Mouse (Mus musculus) myocyte (in vitro differentiated cells): ENCODE results near the gene Lcmt1. TPM values are rescaled to one million over a fixed set of nuclear protein-coding genes. Genes with fewer than 3 reads are reported as not detected.

ENCODE experiments used
- H3K27me3 ChIP-seq: one replicate; pipeline ENCODE4 v1.6.1; 2011; ENCODE audit not compliant: control insufficient read depth, insufficient read depth, insufficient read length
- H3K36me3 ChIP-seq: one replicate; pipeline ENCODE4 v1.6.1; 2011; ENCODE audit not compliant: control insufficient read depth, insufficient read depth
- H3K4me2 ChIP-seq: one replicate; pipeline ENCODE4 v1.6.1; 2011; ENCODE audit warnings: low read depth, control low read depth
- H3K4me3 ChIP-seq: one replicate; pipeline ENCODE4 v1.5.1; 2011; ENCODE audit warnings: mild to moderate bottlenecking, control low read depth, moderate library complexity
- H3K79me2 ChIP-seq: one replicate; pipeline ENCODE4 v1.6.1; 2011; ENCODE audit not compliant: control insufficient read depth, insufficient read depth
- H3ac ChIP-seq: one replicate; pipeline ENCODE4 v1.6.1; 2011; ENCODE audit not compliant: control insufficient read depth, insufficient read length
- CEBPB ChIP-seq: IDR thresholded peaks from 2 replicates; pipeline ENCODE4 v1.6.1; 2011; ENCODE audit warnings: mild to moderate bottlenecking, moderate library complexity; ENCODE audit not compliant: poor library complexity, insufficient read depth, severe bottlenecking
- E2F4 ChIP-seq: IDR thresholded peaks from one replicate; pipeline ENCODE4 v1.6.1; 2011; ENCODE audit warnings: mild to moderate bottlenecking, control low read depth, moderate library complexity; ENCODE audit not compliant: insufficient read depth
- MAX ChIP-seq: IDR thresholded peaks from one replicate; pipeline ENCODE4 v1.6.1; 2011; ENCODE audit warnings: low read depth, mild to moderate bottlenecking, control low read depth
- MYOD1 ChIP-seq, 3 experiments: IDR thresholded peaks; one replicate each; pipeline ENCODE4 v1.6.1; 2011; ENCODE audit warnings: control low read depth in 2 of 3, low read depth in 2 of 3, mild to moderate bottlenecking in 2 of 3, moderate library complexity in 1 of 3; ENCODE audit not compliant: insufficient read length in 2 of 3, control insufficient read depth in 1 of 3
- MYOG ChIP-seq, 3 experiments: IDR thresholded peaks; one replicate each; pipeline ENCODE4 v1.6.1; 2011; ENCODE audit warnings: control low read depth in 2 of 3, low read depth in 2 of 3, mild to moderate bottlenecking in 2 of 3; ENCODE audit not compliant: insufficient read length in 2 of 3, control insufficient read depth in 1 of 3, insufficient read depth in 1 of 3
- POLR2A ChIP-seq: IDR thresholded peaks from one replicate; pipeline ENCODE4 v1.6.1; 2011; ENCODE audit warnings: low read depth, mild to moderate bottlenecking, control low read depth, moderate library complexity; ENCODE audit not compliant: insufficient read length
- POLR2AphosphoS2 ChIP-seq: IDR thresholded peaks from one replicate; pipeline ENCODE4 v1.6.1; 2011; ENCODE audit warnings: low read depth, control low read depth; ENCODE audit not compliant: insufficient read length
- REST ChIP-seq: IDR thresholded peaks from one replicate; pipeline ENCODE4 v1.6.1; 2011; ENCODE audit warnings: mild to moderate bottlenecking, control low read depth, moderate library complexity; ENCODE audit not compliant: insufficient read depth, insufficient read length
- SRF ChIP-seq: IDR thresholded peaks from one replicate; pipeline ENCODE4 v1.6.1; 2011; ENCODE audit warnings: low read depth; ENCODE audit not compliant: control insufficient read depth, insufficient read length
- TCF12 ChIP-seq: IDR thresholded peaks from one replicate; pipeline ENCODE4 v1.6.1; 2011; ENCODE audit warnings: mild to moderate bottlenecking, control low read depth; ENCODE audit not compliant: poor library complexity, insufficient read depth, severe bottlenecking
- TCF3 ChIP-seq: IDR thresholded peaks from one replicate; pipeline ENCODE4 v1.6.1; 2011; ENCODE audit warnings: low read depth, control low read depth; ENCODE audit not compliant: insufficient read length
- USF1 ChIP-seq: IDR thresholded peaks from one replicate; pipeline ENCODE4 v1.6.1; 2011; ENCODE audit warnings: low read depth, mild to moderate bottlenecking, control low read depth, moderate library complexity
- polyA plus RNA-seq: library from polyadenylated mRNA; unstranded; fragments of >200 nt; fragmentation: generic; extraction: Trizol; gene quantifications from one replicate; pipeline ENCODE4 v1.2.1, GENCODE M21; 2012; ENCODE audit warnings: missing spikeins

Gene Lcmt1
- polyA plus RNA-seq, 1 experiment: 28.4 TPM

- Histone ChIP-seq H3ac (no peak overlapping the region), H3K36me3 (no peaks in the 10 kb centered on the region), H3K4me2 (no peak overlapping the region), H3K27me3 (no peaks in the 10 kb centered on the region), H3K4me3 (no peak overlapping the region), H3K79me2 (no peaks in the 10 kb centered on the region)
- TF ChIP-seq CEBPB (no peak), MAX (no peak), REST (no peak), TCF12 (no peak), MYOD1 (IDR thresholded peaks at IDR 0.05; ENCODE audit: control insufficient read depth in 1 of 3, insufficient read length in 2 of 3, low read depth in 2 of 3) (no peak), POLR2A (no peak), POLR2AphosphoS2 (no peak), TCF3 (no peak)
Measured at GRCm38 (mm10) chr7:123449676-123450075, 80.1 kb downstream of the Lcmt1 start.

- Histone ChIP-seq H3K79me2 (no peaks in the 10 kb centered on the region), H3K4me3 (no peak overlapping the region)
- TF ChIP-seq E2F4: no peak
- TF ChIP-seq MAX: no peak
- no peak for TF ChIP-seq TCF12
- TF ChIP-seq TCF3: no peak
- no peak for TF ChIP-seq USF1
- TF ChIP-seq POLR2AphosphoS2: no peak
- no peak for TF ChIP-seq SRF
- no peak for TF ChIP-seq MYOG (IDR thresholded peaks at IDR 0.05; ENCODE audit: control insufficient read depth in 1 of 3, insufficient read depth in 1 of 3, insufficient read length in 2 of 3, low read depth in 2 of 3)
- no peak for TF ChIP-seq REST
- no peak for TF ChIP-seq CEBPB
- no peak for TF ChIP-seq POLR2A
- TF ChIP-seq MYOD1 (IDR thresholded peaks at IDR 0.05; ENCODE audit: control insufficient read depth in 1 of 3, insufficient read length in 2 of 3, low read depth in 2 of 3): no peak
Measured at GRCm38 (mm10) chr7:123450515-123450914, 80.9 kb downstream of the Lcmt1 start.

DNA sequence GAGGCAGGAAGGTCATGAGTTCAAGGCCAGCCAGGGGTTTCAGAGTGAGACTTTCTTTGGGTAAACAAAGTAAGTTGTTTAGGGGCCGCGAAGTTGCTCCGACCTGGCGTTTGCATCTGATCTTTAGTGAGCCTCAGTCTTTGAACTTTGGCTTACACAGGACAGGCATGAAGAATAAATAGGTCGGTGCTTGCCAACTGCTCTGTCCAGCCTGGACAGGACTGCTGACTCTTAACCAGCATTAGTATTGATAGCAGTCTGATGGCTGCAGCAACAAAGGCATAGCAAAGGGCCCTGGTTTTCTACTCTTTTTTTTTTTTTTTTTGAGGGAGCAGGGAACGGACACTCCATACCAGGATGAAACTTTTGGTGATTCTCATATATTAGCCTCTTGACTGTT is 83.0 kb downstream of the Lcmt1 start:
- Histone ChIP-seq H3K4me2 (no peak overlapping the region), H3K79me2 (no peaks in the 10 kb centered on the region), H3ac (no peak overlapping the region), H3K27me3 (no peaks in the 10 kb centered on the region), H3K36me3 (no peaks in the 10 kb centered on the region), H3K4me3 (no peak overlapping the region)
- TF ChIP-seq TCF12 (no peak), TCF3 (no peak), USF1 (no peak), POLR2A (no peak), MYOD1 (IDR thresholded peaks at IDR 0.05; ENCODE audit: control insufficient read depth in 1 of 3, insufficient read length in 2 of 3, low read depth in 2 of 3) (no peak), E2F4 (no peak), CEBPB (no peak), REST (no peak), MYOG (IDR thresholded peaks at IDR 0.05; ENCODE audit: control insufficient read depth in 1 of 3, insufficient read depth in 1 of 3, insufficient read length in 2 of 3, low read depth in 2 of 3) (no peak), POLR2AphosphoS2 (no peak), SRF (no peak)

More at GRCm38 (mm10) chr7:123450515-123450914, 80.9 kb downstream of the Lcmt1 start:
- H3K27me3 ChIP-seq: no peaks in the 10 kb centered on the region
- H3ac ChIP-seq: no peak overlapping the region
- no peak overlapping the region for H3K4me2 ChIP-seq
- H3K36me3 ChIP-seq: no peaks in the 10 kb centered on the region

- Histone ChIP-seq H3K4me3 (no peak overlapping the region), H3ac (no peak overlapping the region), H3K79me2 (no peaks in the 10 kb centered on the region), H3K27me3 (no peaks in the 10 kb centered on the region), H3K4me2 (no peak overlapping the region), H3K36me3 (no peaks in the 10 kb centered on the region)
- TF ChIP-seq POLR2A (no peak), CEBPB (no peak), MAX (no peak)
Measured at GRCm38 (mm10) chr7:123453066-123453465, 83.5 kb downstream of the Lcmt1 start.

- TF ChIP-seq POLR2AphosphoS2: no peak
- TF ChIP-seq MYOD1 (IDR thresholded peaks at IDR 0.05; ENCODE audit: control insufficient read depth in 1 of 3, insufficient read length in 2 of 3, low read depth in 2 of 3): no peak
- TF ChIP-seq REST: no peak
- no peak for TF ChIP-seq TCF3
- no peak for TF ChIP-seq MYOG (IDR thresholded peaks at IDR 0.05; ENCODE audit: control insufficient read depth in 1 of 3, insufficient read depth in 1 of 3, insufficient read length in 2 of 3, low read depth in 2 of 3)
- TF ChIP-seq USF1: no peak
- TF ChIP-seq TCF12: no peak
- TF ChIP-seq E2F4: no peak
- TF ChIP-seq MAX: no peak
- TF ChIP-seq CEBPB: no peak
- TF ChIP-seq POLR2A: no peak
- no peak for TF ChIP-seq SRF
- H3K79me2 ChIP-seq: no peaks in the 10 kb centered on the region
Measured at GRCm38 (mm10) chr7:123455088-123455487, 85.5 kb downstream of the Lcmt1 start.

More at GRCm38 (mm10) chr7:123455088-123455487, 85.5 kb downstream of the Lcmt1 start:
- Histone ChIP-seq H3K27me3 (no peaks in the 10 kb centered on the region), H3K4me3 (no peak overlapping the region), H3K36me3 (no peaks in the 10 kb centered on the region), H3ac (no peak overlapping the region), H3K4me2 (no peak overlapping the region)
